Mouse (Mus musculus) T-cell, adult 2 months (primary cell): Measurements from ENCODE around the gene Efhb.

Experiments
- DNase-seq: peaks from one replicate; pipeline ENCODE4 v3.0.0; 2022; ENCODE audit warnings: low spot score

Efhb gene

GRCm38 (mm10) chr17:53462603-53463495, at the start of gene Efhb:
TSS of gene Efhb (minus strand) at chr17:53463321.
- peak; percentile 70 for DNase-seq

- DNase-seq = no peak
Measured at GRCm38 (mm10) chr17:53512311-53512951, 49.3 kb upstream of the Efhb start.

GRCm38 (mm10) chr17:53502966-53503365, 39.8 kb upstream of the Efhb start:
- DNase-seq = no peak

GRCm38 (mm10) chr17:53489007-53489378, 25.9 kb upstream of the Efhb start:
- no peak for DNase-seq

- no peak for DNase-seq
Measured at GRCm38 (mm10) chr17:53488291-53489006, 25.3 kb upstream of the Efhb start.

- DNase-seq = no peak
Measured at GRCm38 (mm10) chr17:53480433-53480832, 17.3 kb upstream of the Efhb start.

- peak; percentile 62 for DNase-seq
Measured at GRCm38 (mm10) chr17:53479604-53480041, 16.5 kb upstream of the Efhb start.

- DNase-seq = peak; percentile 99
Measured at GRCm38 (mm10) chr17:53478858-53479603, 15.9 kb upstream of the Efhb start, which contains the start of gene Rab5a. TSS of gene Rab5a (plus strand) at chr17:53479234.

GRCm38 (mm10) chr17:53478066-53478857, 15.1 kb upstream of the Efhb start:
- no peak for DNase-seq

GRCm38 (mm10) chr17:53468697-53469096, 5.6 kb upstream of the Efhb start:
- DNase-seq = no peak

GRCm38 (mm10) chr17:53465569-53465968, 2.4 kb upstream of the Efhb start:
- DNase-seq = peak; percentile 15

GRCm38 (mm10) chr17:53463496-53463840, 347 bp upstream of the Efhb start:
- no peak for DNase-seq

- DNase-seq = no peak
Measured at GRCm38 (mm10) chr17:53456742-53457141, 6.4 kb downstream of the Efhb start.

GRCm38 (mm10) chr17:53456152-53456551, 7.0 kb downstream of the Efhb start:
- DNase-seq = no peak

- peak; percentile 16 for DNase-seq
Measured at GRCm38 (mm10) chr17:53402689-53403306, 60.3 kb downstream of the Efhb start.

- no peak for DNase-seq
Measured at GRCm38 (mm10) chr17:53393201-53393600, 69.9 kb downstream of the Efhb start.

- peak; percentile 11 for DNase-seq
Measured at GRCm38 (mm10) chr17:53389507-53389906, 73.6 kb downstream of the Efhb start.

- no peak for DNase-seq
Measured at GRCm38 (mm10) chr17:53387581-53388473, 75.3 kb downstream of the Efhb start.

GRCm38 (mm10) chr17:53386863-53387262, 76.3 kb downstream of the Efhb start:
- no peak for DNase-seq

GRCm38 (mm10) chr17:53364111-53364510, 99.0 kb downstream of the Efhb start:
- DNase-seq = no peak
